ENCODE assay signal across 10 mouse cellular contexts in the genomic region with DNA sequence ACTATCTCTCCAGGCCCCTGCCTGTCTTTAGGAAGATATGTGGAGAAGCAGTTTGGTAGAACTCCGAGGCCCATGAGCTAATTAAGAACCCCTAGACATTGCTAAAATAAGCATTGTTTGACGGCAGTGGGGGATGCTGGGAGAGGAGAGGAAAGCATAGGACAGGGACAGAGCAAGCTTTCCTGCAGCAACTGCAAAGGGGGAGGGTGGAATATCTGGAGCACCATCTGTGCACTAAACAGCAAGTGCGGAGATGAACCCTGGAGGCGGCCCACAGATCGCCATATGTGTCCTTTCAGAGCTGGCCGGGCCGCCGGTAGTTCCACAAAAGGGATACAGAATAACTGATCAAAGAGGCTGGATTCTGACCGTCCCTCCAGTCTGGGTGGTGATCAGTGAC. TPM values are rescaled to one million over a fixed set of nuclear protein-coding genes. Genes with fewer than 3 reads are reported as not detected.
DNase-seq lines count a peak whose midpoint lies in the region; ATAC-seq lines count a peak whose summit lies in the region.
"Had no signal": no experiment of that assay in that cellular context is flagged by ENCODE, and none has a peak within 500 bp of the region (broad histone marks: within the 10 kb centered on the region; RNA-seq: fewer than 3 reads in every experiment).

No protein-coding gene starts in this region.

- ATAC-seq in hindbrain, embryonic 14.5 days (ENCODE audit: low FRiP score), result no peak
- peak; percentile 87 for ATAC-seq in frontal cortex, adult (ENCODE audit: low TSS enrichment)

- H3K4me3 ChIP-seq in hindbrain, embryonic 10.5 days, result no peak overlapping the region
- no peak overlapping the region for H3K4me3 ChIP-seq in hindbrain, embryonic 14.5 days (replicated peaks; ENCODE audit: low read length)
- H3K4me3 ChIP-seq: embryonic facial prominence, embryonic 15.5 days had no signal

- H3K9me3 ChIP-seq in hindbrain, embryonic 10.5 days, result no peaks in the 10 kb centered on the region
- no peaks in the 10 kb centered on the region for H3K9me3 ChIP-seq in hindbrain, embryonic 14.5 days (ENCODE audit: control insufficient read depth, low read length)
- H3K9me3 ChIP-seq: embryonic facial prominence, embryonic 15.5 days had no signal

- no peak overlapping the region for H3K9ac ChIP-seq in hindbrain, embryonic 14.5 days
- H3K9ac ChIP-seq: embryonic facial prominence, embryonic 15.5 days had no signal

- H3K27ac ChIP-seq in hindbrain, embryonic 10.5 days, result peak overlapping the region; percentile 54
- no peak overlapping the region for H3K27ac ChIP-seq in hindbrain, embryonic 14.5 days
- H3K27ac ChIP-seq: embryonic facial prominence, embryonic 15.5 days had no signal

- peaks cover 15% of the 10 kb centered on the region; the same call in 1 of the 2 replicates for H3K4me1 ChIP-seq in hindbrain, embryonic 10.5 days (replicated peaks)
- no peaks in the 10 kb centered on the region for H3K4me1 ChIP-seq in hindbrain, embryonic 14.5 days (replicated peaks; ENCODE audit: control insufficient read depth, insufficient read depth, low read length)

- no peaks in the 10 kb centered on the region for H3K27me3 ChIP-seq in hindbrain, embryonic 10.5 days (ENCODE audit: insufficient read depth, poor library complexity, severe bottlenecking)
- no peaks in the 10 kb centered on the region for H3K27me3 ChIP-seq in hindbrain, embryonic 14.5 days (ENCODE audit: control insufficient read depth, insufficient read depth, low read length)
- H3K27me3 ChIP-seq: embryonic facial prominence, embryonic 15.5 days had no signal

- no peak overlapping the region for H3K4me2 ChIP-seq in hindbrain, embryonic 14.5 days (replicated peaks)
- H3K4me2 ChIP-seq: embryonic facial prominence, embryonic 15.5 days had no signal

- 58% methylated on average over 9 of the region's 9 CpGs for WGBS in hindbrain, embryonic 10.5 days
- WGBS in hindbrain, embryonic 14.5 days, result 24% methylated on average over 9 of the region's 9 CpGs

- no peaks in the 10 kb centered on the region for H3K36me3 ChIP-seq in hindbrain, embryonic 10.5 days
- no peaks in the 10 kb centered on the region for H3K36me3 ChIP-seq in hindbrain, embryonic 14.5 days (replicated peaks; ENCODE audit: control insufficient read depth, insufficient read depth)
- H3K36me3 ChIP-seq: embryonic facial prominence, embryonic 15.5 days had no signal

- peak; percentile 41 for DNase-seq in hindbrain, embryonic 10.5 days (ENCODE audit: low spot score)
- no peak for DNase-seq in hindbrain, embryonic 14.5 days (ENCODE audit: low spot score)
- DNase-seq in layer of hippocampus, postnatal 36 days, result peak; percentile 78 to 79
- DNase-seq in right cerebral cortex, adult 2 months (ENCODE audit: low spot score in 2 of 2), result peak; percentile 84 to 89
- no peak for DNase-seq in heart, postnatal 4 days
- DNase-seq in gastrocnemius, adult 18-20 months (ENCODE audit: low spot score), result no peak
- DNase-seq in adrenal gland, adult 8-10 months, result no peak

RNA-seq across cellular contexts. Expression of a gene that starts 37.2 kb away (rescaled TPM):
- 2.5 and 2.7 TPM in 2 replicates for polyA plus RNA-seq in hindbrain, embryonic 10.5 days (2016; fragmentation: Nextera tagmentation; extraction: Ambion mirVana)
- 16.9 and 18.8 TPM in 2 replicates for polyA plus RNA-seq in hindbrain, embryonic 14.5 days (2014; fragmentation: Nextera tagmentation; extraction: Ambion mirVana)
- total RNA-seq in layer of hippocampus, postnatal 36 days (2021), result 100 to 1,000 TPM; 263 to 289 TPM
- 1 to 10 TPM; 3.0 to 3.6 TPM for total RNA-seq in heart, postnatal 4 days (2021)
- under 1 TPM; 0.07 to 0.40 TPM for total RNA-seq in gastrocnemius, adult 18-20 months (2021)
- 10 to 100 TPM in 3 of 4 experiments, 1 to 10 TPM in 1; 9.0 to 14.1 (median 12.0) TPM for total RNA-seq in adrenal gland, adult 8-10 months (2022)
- polyA plus RNA-seq: C2C12 had no signal

RNA-seq across cellular contexts. Expression of a gene that starts 43.9 kb away (rescaled TPM):
- polyA plus RNA-seq in hindbrain, embryonic 10.5 days (2016; fragmentation: Nextera tagmentation; extraction: Ambion mirVana), result 41.1 and 43.3 TPM in 2 replicates
- polyA plus RNA-seq in hindbrain, embryonic 14.5 days (2014; fragmentation: Nextera tagmentation; extraction: Ambion mirVana), result 32.5 and 34.7 TPM in 2 replicates
- 10 to 100 TPM; 37.8 to 43.2 TPM for total RNA-seq in layer of hippocampus, postnatal 36 days (2021)
- 10 to 100 TPM; 23.1 to 28.0 TPM for total RNA-seq in heart, postnatal 4 days (2021)
- total RNA-seq in gastrocnemius, adult 18-20 months (2021), result 10 to 100 TPM; 18.2 to 20.3 TPM
- 10 to 100 TPM; 48.0 to 62.2 (median 54.1) TPM for total RNA-seq in adrenal gland, adult 8-10 months (2022)

Comparison
In these comparisons a context has a peak if more than half of its experiments do, and no peak if none do; other contexts are left out.
1. DNase-seq: peak in hindbrain, embryonic 10.5 days (single experiment), layer of hippocampus, postnatal 36 days (2 of 2) and right cerebral cortex, adult 2 months (2 of 2); none in hindbrain, embryonic 14.5 days (single experiment), heart, postnatal 4 days (single experiment), gastrocnemius, adult 18-20 months (single experiment) and adrenal gland, adult 8-10 months (single experiment).
2. RNA of a gene that starts 37.2 kb away (total RNA-seq): 263 to 289 TPM in layer of hippocampus, postnatal 36 days; 9.0 to 14.1 TPM in adrenal gland, adult 8-10 months, 3.0 to 3.6 TPM in heart, postnatal 4 days and 0.07 to 0.40 TPM in gastrocnemius, adult 18-20 months; every median in the first group is over 10 times any median in the second.